Mouse (Mus musculus): Measurements from ENCODE around the gene Map6d1. TPM values are rescaled to one million over a fixed set of nuclear protein-coding genes. Genes with fewer than 3 reads are reported as not detected.
A peak's percentile ranks its signal among the peaks of the same experiment; 100 is the strongest.

Gene Map6d1
- not detected in 2 replicates for total RNA-seq (2017)

DNA sequence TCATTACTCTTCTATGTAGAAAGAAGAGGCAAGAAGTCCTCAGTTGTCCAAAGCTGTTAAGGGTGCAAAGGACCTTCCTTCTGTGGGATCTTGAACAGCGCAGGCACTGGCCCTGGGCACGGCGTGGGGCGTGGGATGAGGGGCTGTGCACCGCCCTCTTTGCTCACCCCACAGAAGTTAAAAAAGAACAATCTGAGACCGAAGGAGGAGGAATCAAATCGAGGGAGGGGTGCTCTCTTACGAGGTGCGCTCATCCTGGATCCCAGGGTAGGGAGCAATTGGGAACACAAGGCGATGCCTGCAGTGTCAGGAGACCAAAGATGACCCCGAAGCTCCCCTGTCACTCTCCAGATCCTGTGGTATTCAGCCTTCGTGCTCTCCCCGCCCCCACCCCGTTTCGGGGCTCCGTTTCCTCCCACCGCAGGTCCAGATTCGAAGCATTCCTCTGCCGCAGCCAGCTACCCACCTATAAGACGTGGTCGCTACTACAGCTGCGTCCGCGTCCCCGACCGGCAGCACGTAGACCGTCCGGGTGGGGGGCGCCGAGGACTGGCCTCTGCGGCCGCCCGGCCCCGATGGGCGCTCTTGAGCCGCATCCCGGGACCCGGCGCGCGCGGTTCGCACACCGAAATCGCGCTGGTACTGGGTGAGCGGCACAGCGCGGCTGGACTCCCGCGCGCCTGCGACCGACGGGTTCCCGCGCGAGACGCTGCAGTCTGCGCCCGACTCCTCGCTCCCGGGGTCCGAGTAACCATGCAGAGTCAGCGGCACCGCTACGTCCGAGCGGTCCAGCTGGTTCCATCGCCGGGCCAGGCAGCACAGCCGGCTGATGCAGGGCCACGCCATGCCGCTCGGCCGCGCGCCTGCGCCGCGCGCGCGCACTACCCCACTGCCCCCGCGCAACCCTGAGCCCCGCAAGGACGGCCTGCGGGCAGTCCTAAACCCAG is at the start of gene Map6d1:
Gene Map6d1 (minus strand): TSS at position 891 of the 947 bp plus-strand sequence.
- ATAC-seq (replicated peaks; ENCODE audit: low read depth, poor library complexity, severe bottlenecking): peak; percentile 31

DNA sequence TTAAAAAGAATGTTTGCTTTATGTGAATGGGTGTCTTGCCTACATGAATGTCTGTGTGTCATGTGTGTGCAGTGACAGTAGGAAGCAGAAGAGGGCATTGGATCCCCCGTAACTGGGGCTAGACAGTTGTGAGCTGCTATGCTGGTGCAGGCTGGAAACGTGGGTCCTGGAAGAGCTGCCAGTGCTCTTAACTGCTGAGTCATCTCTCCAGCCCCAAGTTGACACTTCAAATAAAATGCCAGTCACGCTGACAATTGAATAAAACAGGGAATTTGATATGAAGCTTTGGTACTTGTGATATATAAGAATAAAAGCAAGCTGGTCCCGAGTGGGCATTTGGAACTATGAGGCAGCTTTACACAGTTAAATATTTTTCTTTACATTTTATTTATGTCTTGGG is 39.1 kb upstream of the Map6d1 start:
- ATAC-seq (replicated peaks; ENCODE audit: low read depth, poor library complexity, severe bottlenecking): no peak

DNA sequence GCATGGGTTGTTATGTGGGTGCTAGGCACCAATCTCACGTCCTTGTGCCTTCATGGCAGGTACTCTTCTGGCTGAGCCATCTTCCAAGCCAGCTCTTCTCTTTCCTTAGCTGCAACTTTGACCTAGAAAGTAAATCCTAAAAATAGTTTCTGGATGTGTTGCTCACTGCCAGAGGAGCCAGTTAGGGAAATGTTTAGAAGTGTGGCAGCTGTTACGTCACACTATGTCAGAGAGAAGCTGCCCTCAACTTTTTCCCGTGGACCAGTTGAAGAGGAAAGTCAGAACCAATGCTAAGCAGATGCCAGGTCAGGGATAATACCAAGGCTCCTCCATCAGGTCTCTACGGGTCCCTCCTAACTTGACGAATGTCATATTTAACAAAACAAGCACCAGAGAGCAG is 38.2 kb upstream of the Map6d1 start:
- ATAC-seq (replicated peaks; ENCODE audit: low read depth, poor library complexity, severe bottlenecking): no peak

DNA sequence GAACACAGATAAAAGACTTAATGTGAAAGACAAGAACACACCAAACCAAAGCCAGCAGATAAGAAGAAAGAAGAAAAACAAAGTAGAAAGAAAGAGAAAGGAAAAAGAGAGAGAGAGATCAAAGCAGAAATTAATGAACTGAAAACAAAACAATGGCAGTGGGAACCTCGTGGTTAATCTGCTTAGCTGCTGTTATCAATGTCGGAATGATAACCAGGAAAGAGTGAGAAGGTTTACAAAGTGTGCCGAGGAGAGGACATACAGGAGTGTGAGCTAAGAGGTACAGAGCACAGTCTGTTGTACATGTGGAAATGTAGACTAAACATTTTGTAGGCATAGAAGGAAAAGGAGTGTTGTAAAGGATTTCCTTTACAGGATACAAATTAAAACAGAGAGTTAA is 31.8 kb upstream of the Map6d1 start:
- ATAC-seq (replicated peaks; ENCODE audit: low read depth, poor library complexity, severe bottlenecking): no peak

DNA sequence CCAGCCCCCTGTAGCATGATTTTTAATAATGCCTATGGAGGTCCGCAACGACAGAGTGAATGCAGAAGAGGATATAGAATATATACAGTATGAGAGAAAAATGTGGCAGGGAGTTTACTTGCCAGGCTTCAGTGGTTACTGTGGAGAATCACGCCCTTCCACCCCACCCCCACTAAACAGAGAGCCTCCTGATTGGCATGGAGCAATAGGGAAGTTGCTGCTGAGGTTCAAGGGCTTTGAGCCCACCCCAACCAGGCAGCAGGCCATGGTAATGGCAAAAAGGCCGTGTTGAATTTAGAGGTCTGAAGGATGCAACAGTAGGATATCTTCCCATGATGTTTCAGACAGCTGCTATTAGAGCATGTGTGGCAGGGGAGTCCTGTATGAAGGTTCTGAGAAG is 30.2 kb upstream of the Map6d1 start:
- peak; percentile 83 for ATAC-seq (replicated peaks; ENCODE audit: low read depth, poor library complexity, severe bottlenecking)

DNA sequence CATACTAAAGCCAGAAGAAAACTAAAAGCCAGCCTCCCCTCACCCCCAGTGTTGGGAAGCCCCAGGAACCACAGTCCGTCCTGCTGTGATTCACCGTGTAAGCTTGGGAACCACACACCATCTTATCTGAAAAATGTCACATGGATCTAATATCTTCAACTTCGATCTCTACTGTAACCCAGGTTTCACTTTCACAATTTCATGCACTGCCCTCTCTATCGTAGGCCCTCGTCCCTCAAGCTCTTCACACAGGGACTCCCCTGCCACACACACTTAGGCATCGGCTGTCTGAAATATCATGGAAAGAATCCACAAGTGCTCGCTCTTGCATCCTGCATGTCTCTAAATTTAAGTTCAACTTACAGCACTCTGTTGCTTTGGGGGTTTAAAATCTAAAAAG is 23.9 kb upstream of the Map6d1 start:
- 0 out of 2 replicates have a peak, but pooled peaks have one; percentile 32 for ATAC-seq (replicated peaks; ENCODE audit: low read depth, poor library complexity, severe bottlenecking)

DNA sequence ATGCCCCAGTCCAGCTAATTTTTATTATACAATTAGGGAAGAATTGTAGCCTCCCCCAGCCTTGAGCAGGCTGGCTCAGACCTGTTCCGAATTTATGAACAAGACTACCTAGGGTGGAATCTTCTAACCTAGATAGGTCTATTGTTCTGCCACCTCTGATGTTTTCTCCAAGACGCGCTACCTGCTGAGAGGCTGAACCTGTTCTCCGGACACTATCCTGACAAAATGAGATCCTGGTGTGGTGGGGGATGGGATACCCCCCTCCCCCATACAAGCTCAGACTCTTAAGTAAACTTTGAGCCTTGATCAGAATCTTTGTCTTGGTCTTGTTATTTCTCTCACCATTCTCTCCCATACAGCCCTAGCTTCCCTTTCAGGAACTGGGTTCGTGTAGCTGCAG is 16.8 kb upstream of the Map6d1 start:
- no peak for ATAC-seq (replicated peaks; ENCODE audit: low read depth, poor library complexity, severe bottlenecking)

DNA sequence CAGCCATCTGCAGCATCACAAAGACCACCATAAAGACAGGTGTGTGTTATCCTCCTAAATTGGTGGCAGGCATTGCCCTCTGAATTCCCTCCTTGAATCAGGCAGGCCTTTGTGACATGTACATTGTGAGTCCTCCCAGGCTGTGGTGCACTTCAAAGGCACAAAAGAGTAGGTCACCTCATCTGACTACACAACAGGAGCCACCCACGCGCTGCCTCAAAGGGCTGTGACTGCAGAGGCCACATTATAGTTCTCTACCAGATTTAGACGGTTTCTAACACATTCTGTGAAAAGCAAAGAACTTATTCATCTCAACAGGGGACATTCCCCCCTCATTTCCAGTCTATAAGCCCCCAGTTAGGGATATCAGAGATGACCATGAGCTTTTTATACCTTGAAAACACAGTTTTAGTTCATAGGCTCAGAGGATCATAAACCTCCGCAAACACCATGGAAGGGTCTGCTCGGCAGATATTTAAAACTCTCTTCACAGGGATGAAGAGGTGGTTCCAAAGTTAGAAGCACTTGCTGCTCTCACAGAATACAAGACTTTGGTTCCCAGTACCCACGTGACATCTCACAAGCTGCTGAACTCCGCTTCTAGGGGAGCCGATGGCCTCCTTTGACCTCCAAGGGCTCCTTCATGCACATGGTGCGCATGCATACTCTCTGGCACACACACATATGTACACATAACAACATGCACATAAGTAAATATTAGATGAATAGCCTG is 7.5 kb upstream of the Map6d1 start:
- no peak for ATAC-seq (replicated peaks; ENCODE audit: low read depth, poor library complexity, severe bottlenecking)

DNA sequence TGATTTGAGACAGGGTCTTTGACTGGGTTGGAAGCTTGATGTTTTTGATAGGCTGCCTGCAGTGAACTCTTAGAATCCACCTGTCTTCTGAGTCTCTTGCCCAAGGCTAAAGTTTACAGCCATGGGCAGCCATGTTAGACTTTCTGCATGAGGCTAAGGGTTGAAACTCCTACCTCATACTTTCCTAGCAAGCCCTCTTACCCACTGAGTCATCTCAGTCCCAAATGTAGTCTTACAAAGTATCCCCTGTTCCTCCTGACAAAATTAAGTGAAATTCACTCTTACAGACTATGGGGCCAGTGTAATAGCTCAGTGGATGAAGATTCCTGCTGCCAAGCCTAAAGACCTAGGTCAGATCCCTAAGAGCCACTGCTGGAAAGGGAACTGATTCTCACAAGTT is 5.9 kb upstream of the Map6d1 start:
- ATAC-seq (replicated peaks; ENCODE audit: low read depth, poor library complexity, severe bottlenecking): no peak

DNA sequence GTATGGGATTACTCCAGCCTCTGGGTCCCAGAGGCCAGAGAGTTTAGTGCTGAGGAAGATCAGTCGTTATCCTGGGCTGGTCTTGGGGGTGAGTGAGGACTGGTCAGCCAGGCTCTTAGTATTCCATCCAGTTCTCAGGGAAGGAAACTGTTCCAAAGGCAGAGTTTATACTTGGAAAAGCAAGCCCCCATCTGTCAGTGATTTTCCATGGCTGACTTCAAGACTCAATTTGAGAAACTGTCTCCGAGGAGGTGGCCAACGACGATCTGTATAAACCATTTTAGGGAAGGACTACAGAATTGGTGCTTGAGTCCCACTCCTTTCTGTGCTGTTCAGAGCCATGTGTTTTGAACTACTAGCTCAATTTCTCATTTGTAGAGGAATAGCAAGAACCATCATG is 2.5 kb downstream of the Map6d1 start:
- no peak for ATAC-seq (replicated peaks; ENCODE audit: low read depth, poor library complexity, severe bottlenecking)

DNA sequence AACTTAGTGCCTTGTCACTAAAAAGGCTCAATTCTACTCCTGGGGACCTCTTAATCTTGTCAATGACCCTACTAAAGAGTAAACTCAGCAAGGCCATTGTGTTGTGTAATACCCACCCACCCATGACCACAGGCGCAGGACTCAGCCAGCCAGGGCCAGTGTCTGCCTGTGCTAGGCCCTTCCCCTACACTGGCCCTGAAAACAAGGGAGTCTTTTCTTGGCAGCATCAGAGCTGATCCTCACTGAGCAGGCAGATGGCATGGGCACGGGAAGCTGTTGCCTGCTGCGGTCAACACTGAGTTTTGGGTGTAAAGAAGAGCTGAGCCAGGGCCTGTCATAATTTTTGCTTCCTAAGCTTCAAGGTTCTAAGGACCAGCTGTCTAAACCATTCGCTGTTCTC is 3.7 kb downstream of the Map6d1 start:
- ATAC-seq (replicated peaks; ENCODE audit: low read depth, poor library complexity, severe bottlenecking): no peak

DNA sequence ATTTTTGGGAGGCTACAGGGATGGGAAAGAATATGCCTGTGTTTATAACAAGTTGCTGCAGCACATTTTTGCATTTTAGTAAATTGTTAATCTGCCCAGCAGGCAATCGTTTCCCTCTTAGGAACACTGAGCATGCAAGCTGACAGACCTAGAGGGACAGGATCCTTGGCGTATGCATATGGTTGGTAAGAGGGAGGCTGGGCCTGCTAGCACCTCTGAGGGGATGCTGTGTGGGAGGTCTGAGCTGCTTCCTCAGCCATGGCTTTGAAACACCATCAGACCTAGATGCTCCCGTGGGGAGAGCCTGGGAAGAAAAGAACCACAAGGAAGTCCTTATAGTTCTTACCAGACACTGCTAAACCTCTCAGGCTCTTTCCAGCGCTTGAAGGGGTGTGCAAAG is 6.8 kb downstream of the Map6d1 start:
- no peak for ATAC-seq (replicated peaks; ENCODE audit: low read depth, poor library complexity, severe bottlenecking)

DNA sequence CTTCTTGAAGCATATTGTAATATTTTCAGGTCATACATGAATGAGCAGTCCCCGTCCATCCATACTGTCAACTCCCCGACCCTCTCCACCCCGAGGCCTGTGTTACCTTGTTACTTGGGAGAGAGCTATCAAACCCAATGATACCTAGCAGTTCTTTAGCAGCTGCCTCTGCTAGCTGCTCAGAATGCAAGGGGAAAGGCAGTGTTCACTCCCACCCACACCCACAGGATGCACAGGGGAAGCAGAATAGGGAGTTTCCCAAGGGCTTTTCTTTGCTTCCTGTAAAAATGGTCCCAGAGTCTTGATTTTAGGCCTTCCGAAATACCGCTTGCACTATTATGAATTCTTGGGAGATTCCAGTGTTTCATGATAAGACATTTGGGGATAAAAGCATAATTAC is 13.0 kb downstream of the Map6d1 start:
- no peak for ATAC-seq (replicated peaks; ENCODE audit: low read depth, poor library complexity, severe bottlenecking)

DNA sequence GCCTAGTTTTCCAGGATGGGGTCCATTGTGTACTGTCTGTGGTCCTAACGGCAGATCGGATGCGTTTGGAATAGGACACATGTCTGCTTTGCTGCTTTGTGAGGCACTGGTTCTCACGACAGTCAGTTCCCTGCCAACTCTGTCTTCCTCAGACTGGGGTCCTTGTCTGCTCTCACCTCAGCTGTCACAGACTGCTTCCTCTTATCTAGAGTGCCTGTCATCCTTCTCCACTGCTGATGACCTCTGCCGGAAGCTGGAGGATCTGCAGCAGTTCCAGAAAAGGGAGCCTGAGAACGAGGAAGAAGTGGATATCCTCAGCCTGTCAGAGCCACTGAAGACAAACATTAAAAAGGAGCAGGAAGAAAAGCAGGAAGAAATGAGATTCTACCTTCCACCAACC is 13.7 kb downstream of the Map6d1 start:
- ATAC-seq (replicated peaks; ENCODE audit: low read depth, poor library complexity, severe bottlenecking): 0 out of 2 replicates have a peak, but pooled peaks have one; percentile 54

DNA sequence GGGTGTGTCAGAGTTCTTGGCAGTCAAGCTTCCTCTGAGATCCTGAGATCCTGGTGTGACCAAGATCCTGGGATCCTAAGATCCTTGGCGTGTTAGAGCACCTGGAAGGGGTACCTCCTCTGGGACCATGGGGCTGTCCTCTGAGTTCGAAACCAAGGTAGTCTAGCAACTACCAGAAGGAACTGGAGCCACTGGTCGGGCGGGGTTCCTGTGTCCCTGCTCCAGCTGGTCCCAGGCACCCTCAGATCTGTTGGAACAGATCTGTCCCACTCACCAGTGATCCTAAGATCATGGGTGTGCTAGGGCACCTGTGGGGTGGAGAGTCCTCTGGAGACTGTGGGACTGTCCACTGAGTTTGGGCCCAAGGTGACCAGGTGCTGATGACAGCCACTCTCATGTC is 14.5 kb downstream of the Map6d1 start:
- ATAC-seq (replicated peaks; ENCODE audit: low read depth, poor library complexity, severe bottlenecking): no peak

DNA sequence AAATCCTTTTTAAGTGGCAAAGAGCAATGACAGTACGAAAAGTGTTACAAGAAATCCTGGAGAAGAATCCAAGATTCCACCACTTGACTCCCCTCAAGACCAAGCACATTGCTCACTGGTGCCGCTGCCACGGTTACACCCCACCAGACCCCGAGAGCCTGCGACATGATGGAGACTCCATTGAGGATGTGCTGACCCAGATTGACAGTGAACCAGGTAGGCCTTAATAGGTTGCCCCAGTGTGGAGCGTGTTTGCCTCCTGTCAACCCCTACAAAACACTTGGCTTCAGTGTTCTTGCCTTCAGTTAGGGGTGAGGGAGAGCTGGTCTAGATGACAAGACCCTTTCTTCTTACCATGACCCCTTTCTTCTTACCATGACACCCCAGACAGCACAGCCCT is 18.4 kb downstream of the Map6d1 start:
- no peak for ATAC-seq (replicated peaks; ENCODE audit: low read depth, poor library complexity, severe bottlenecking)

DNA sequence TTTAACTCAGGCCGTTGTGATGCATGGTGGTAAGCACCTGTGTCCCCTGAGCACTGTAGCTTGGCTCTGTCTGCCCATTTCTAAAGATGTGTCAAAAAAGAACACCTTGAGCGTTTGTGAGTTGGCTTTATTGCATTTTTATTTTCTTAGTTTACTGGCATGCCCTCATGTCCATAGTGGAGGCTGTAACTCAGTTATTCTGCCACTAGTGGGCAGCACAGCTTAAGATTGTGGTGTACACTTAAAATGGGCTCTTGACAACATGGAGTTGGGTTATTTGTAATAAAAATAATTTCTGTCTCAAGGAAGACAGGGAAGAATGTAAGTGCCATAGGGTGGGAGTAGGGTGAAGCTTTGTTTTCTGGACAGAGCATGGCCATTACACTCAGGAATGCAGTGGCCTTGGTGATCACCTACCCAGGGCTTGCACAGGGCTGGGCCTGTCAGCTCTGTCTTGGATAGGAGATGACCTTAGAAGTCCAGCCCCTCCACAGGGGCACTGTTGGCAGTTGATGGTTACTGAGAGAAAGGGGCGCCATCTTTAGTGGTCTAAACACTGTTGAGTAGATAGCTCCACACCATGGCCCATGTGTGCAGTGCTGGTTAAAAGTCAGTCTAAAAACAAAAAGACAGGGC is 27.4 kb downstream of the Map6d1 start:
- peak; percentile 94 for ATAC-seq (replicated peaks; ENCODE audit: low read depth, poor library complexity, severe bottlenecking)

DNA sequence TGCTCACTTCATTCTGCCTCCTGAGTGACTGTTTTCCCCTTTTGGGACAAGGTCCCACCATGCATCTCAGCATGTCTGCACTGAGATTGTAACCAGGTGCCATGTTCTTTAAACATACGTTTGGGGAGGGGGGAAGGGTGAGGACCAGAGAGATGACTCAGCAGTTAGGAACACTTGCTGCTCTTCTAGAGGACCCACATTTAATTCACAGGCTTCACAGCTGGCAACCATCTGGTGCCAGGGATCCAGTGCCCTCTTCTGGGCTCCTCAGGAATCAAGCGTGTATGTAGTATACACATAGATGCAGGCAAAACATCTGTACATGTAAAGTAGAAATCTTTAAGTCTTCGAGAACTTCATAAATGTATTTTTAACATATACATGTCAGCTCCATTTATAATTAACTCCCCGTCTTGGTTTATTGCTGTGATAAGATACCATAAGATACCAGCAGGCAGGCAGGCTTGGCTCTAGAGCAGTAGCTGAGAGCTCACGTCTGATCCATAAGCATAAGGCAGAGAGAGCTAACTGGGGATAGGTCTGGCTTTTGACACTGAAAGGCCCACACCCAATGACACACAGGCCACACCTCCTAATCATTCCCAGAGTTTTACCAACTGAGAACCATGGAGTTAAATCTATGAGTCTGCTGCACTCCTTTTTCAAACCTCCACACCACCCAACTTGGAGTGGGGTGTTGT is 41.5 kb downstream of the Map6d1 start:
- ATAC-seq (replicated peaks; ENCODE audit: low read depth, poor library complexity, severe bottlenecking): no peak

DNA sequence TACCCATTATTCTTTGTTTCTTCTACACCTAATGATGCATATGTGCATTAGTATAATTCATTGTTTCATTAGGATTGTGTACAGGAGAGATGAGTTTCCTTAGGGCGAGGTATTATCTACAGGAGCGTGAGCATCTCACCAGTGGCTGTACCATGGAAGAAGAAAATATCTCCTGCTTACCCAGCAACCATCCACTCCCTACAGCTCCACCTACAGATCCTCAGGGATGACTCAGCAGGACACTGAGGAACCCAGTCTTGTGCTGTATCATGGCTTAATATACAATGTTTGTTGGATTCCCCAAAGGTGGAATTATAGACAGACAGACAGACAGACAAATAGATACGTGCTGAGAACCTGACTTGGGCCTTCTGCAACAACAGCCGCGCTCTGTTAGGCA is 44.2 kb downstream of the Map6d1 start:
- ATAC-seq (replicated peaks; ENCODE audit: low read depth, poor library complexity, severe bottlenecking): no peak

DNA sequence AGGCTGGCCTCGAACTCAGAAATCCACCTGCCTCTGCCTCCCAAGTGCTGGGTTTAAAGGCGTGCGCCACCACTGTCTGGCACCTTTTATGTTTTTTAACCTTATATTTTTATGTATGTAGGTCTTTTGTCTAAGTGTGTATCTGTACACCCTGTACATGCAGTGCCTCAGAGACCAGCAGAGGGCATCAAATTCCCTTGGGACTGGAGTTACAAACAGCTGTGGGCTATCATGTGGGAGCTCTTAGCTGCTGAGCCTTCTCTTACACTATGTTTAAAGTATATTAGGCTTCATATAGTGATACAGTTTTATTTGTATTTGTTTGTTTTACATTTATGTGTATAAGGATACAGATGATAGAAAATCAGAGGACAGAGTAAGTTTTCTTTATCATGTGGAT is 45.6 kb downstream of the Map6d1 start:
- no peak; the same call in 1 of the 2 replicates for ATAC-seq (replicated peaks; ENCODE audit: low read depth, poor library complexity, severe bottlenecking)
